Mouse (Mus musculus) small intestine, adult 2 months (tissue): ENCODE measurements around the gene Zfhx3.

ENCODE experiments used
- CTCF ChIP-seq: fragments of 200-500 bp; IDR thresholded peaks from 2 replicates; pipeline ENCODE4 v1.5.1; 2012; ENCODE audit warnings: low read depth, mild to moderate bottlenecking, control low read depth, inconsistent platforms, low read length, moderate library complexity, mixed read lengths; ENCODE audit not compliant: insufficient replicate concordance, insufficient read length; ENCODE audit errors: extremely low read depth
- POLR2A ChIP-seq: fragments of 200-500 bp; IDR thresholded peaks from 2 replicates; pipeline ENCODE4 v1.6.1; 2012; ENCODE audit warnings: low read depth, mild to moderate bottlenecking, control low read depth, inconsistent platforms, low read length, moderate library complexity

DNA sequence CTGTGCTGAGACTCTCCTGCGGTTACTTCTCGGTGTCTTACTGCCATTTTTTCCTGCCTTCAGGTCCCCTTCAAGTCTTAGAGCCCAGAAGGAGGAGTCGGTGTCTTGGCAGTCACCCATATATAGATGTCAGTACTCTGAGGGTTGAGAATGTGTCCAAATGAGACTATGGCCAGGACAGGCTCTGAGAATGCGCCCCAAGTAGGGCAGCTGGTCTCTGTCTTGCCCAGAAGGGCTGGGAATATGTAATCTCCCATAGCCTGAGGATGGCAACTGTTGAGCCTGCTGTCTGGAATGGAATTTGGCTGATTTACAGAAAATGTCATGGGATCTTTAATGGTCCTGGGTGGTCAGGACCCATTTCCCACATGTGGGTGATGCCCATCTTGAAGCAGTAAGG is 881.6 kb downstream of the Zfhx3 start:
- TF ChIP-seq POLR2A: no peak
- no peak for TF ChIP-seq CTCF
